Mouse (Mus musculus): Measurements from ENCODE around the gene Atg101. TPM values are rescaled to one million over a fixed set of nuclear protein-coding genes. Genes with fewer than 3 reads are reported as not detected.

Atg101 gene
- polyA plus RNA-seq, 1 experiment = 37.6 TPM

DNA sequence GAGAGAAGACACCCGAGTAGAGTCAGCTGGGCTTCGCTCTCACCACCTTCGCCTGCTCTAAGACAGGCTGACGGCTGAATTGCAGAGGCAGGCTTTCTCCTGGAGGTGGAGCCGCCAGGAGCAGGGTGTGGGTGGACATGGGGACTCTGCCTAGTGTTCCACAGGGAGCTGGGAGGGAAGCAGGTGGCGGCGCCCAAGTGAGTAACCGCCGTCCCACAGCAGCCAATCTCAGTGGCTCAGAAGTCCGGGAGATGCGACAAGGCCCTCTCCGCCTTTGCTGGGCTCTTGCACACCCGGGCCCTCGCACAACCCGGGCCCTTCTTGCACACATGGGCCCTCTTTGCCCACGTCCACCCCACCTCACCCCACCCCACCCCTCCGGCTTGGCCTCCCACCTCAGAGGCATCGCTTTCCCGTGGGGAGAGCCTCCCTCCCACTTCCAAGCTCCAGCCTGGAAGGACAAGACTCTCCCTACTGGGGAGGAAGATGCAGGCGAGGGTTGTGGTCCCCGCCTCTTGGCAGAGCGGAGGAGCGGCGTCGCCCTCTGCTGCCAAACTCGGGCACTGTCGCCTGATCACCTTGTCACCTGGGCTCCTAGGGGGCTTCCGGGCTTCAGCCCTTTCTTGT, 45.1 kb upstream of the Atg101 start:
- Histone ChIP-seq H3K4me1 (ENCODE audit: control insufficient read depth, insufficient read depth, low read length) (peaks cover 14% of the 10 kb centered on the region), H3K4me3 (ENCODE audit: low read depth, low read length) (peak overlapping the region; percentile 49), H3K9me3 (replicated peaks; ENCODE audit: control insufficient read depth, insufficient read depth, low read length, poor library complexity, severe bottlenecking) (no peaks in the 10 kb centered on the region), H3K9ac (ENCODE audit: low read depth, poor library complexity, severe bottlenecking) (peak overlapping the region; percentile 29; the same call in 1 of the 2 replicates), H3K27me3 (ENCODE audit: control insufficient read depth, insufficient read depth, low read length, poor library complexity, severe bottlenecking) (no peaks in the 10 kb centered on the region), H3K36me3 (ENCODE audit: control insufficient read depth, insufficient read depth, low read length, poor library complexity, severe bottlenecking) (no peaks in the 10 kb centered on the region), H3K27ac (ENCODE audit: insufficient read depth, low read length) (no peak overlapping the region)
- TF ChIP-seq EP300 (IDR thresholded peaks at IDR 0.05; ENCODE audit: insufficient read depth, low read depth, low read length) = 0 out of 2 replicates have a peak, but pooled peaks have one; percentile 21
- peak; percentile 79 for TF ChIP-seq CTCF (IDR thresholded peaks at IDR 0.05; ENCODE audit: low read depth, low read length)
- TF ChIP-seq POLR2A (IDR thresholded peaks at IDR 0.05; ENCODE audit: insufficient read depth, low read length) = no peak

- Histone ChIP-seq H3K4me1 (ENCODE audit: control insufficient read depth, insufficient read depth, low read length) (peaks cover 12% of the 10 kb centered on the region), H3K27ac (ENCODE audit: insufficient read depth, low read length) (no peak overlapping the region), H3K9me3 (replicated peaks; ENCODE audit: control insufficient read depth, insufficient read depth, low read length, poor library complexity, severe bottlenecking) (no peaks in the 10 kb centered on the region), H3K36me3 (ENCODE audit: control insufficient read depth, insufficient read depth, low read length, poor library complexity, severe bottlenecking) (no peaks in the 10 kb centered on the region), H3K4me3 (ENCODE audit: low read depth, low read length) (no peak overlapping the region), H3K9ac (ENCODE audit: low read depth, poor library complexity, severe bottlenecking) (no peak overlapping the region), H3K27me3 (ENCODE audit: control insufficient read depth, insufficient read depth, low read length, poor library complexity, severe bottlenecking) (no peaks in the 10 kb centered on the region)
- no peak for TF ChIP-seq POLR2A (IDR thresholded peaks at IDR 0.05; ENCODE audit: insufficient read depth, low read length)
- no peak for TF ChIP-seq CTCF (IDR thresholded peaks at IDR 0.05; ENCODE audit: low read depth, low read length)
- TF ChIP-seq EP300 (IDR thresholded peaks at IDR 0.05; ENCODE audit: insufficient read depth, low read depth, low read length) = no peak
Measured at GRCm38 (mm10) chr15:101239821-101240220, 44.3 kb upstream of the Atg101 start.

- Histone ChIP-seq H3K9me3 (replicated peaks; ENCODE audit: control insufficient read depth, insufficient read depth, low read length, poor library complexity, severe bottlenecking) (no peaks in the 10 kb centered on the region), H3K36me3 (ENCODE audit: control insufficient read depth, insufficient read depth, low read length, poor library complexity, severe bottlenecking) (no peaks in the 10 kb centered on the region), H3K9ac (ENCODE audit: low read depth, poor library complexity, severe bottlenecking) (no peak overlapping the region), H3K27ac (ENCODE audit: insufficient read depth, low read length) (no peak overlapping the region), H3K4me1 (ENCODE audit: control insufficient read depth, insufficient read depth, low read length) (peaks cover 6% of the 10 kb centered on the region), H3K27me3 (ENCODE audit: control insufficient read depth, insufficient read depth, low read length, poor library complexity, severe bottlenecking) (no peaks in the 10 kb centered on the region), H3K4me3 (ENCODE audit: low read depth, low read length) (no peak overlapping the region)
- no peak for TF ChIP-seq EP300 (IDR thresholded peaks at IDR 0.05; ENCODE audit: insufficient read depth, low read depth, low read length)
- TF ChIP-seq CTCF (IDR thresholded peaks at IDR 0.05; ENCODE audit: low read depth, low read length) = peak; percentile 76
Measured at GRCm38 (mm10) chr15:101240799-101241204, 43.3 kb upstream of the Atg101 start.

GRCm38 (mm10) chr15:101241236-101241635, 42.8 kb upstream of the Atg101 start:
- H3K27me3 ChIP-seq (ENCODE audit: control insufficient read depth, insufficient read depth, low read length, poor library complexity, severe bottlenecking) = no peaks in the 10 kb centered on the region
- no peak overlapping the region for H3K9ac ChIP-seq (ENCODE audit: low read depth, poor library complexity, severe bottlenecking)
- no peaks in the 10 kb centered on the region for H3K36me3 ChIP-seq (ENCODE audit: control insufficient read depth, insufficient read depth, low read length, poor library complexity, severe bottlenecking)
- H3K4me3 ChIP-seq (ENCODE audit: low read depth, low read length) = no peak overlapping the region
- TF ChIP-seq CTCF (IDR thresholded peaks at IDR 0.05; ENCODE audit: low read depth, low read length) (no peak), EP300 (IDR thresholded peaks at IDR 0.05; ENCODE audit: insufficient read depth, low read depth, low read length) (no peak), POLR2A (IDR thresholded peaks at IDR 0.05; ENCODE audit: insufficient read depth, low read length) (no peak)
- peaks cover 3% of the 10 kb centered on the region for H3K4me1 ChIP-seq (ENCODE audit: control insufficient read depth, insufficient read depth, low read length)
- H3K27ac ChIP-seq (ENCODE audit: insufficient read depth, low read length) = no peak overlapping the region
- H3K9me3 ChIP-seq (replicated peaks; ENCODE audit: control insufficient read depth, insufficient read depth, low read length, poor library complexity, severe bottlenecking) = no peaks in the 10 kb centered on the region

- no peak overlapping the region for H3K9ac ChIP-seq (ENCODE audit: low read depth, poor library complexity, severe bottlenecking)
- no peaks in the 10 kb centered on the region for H3K27me3 ChIP-seq (ENCODE audit: control insufficient read depth, insufficient read depth, low read length, poor library complexity, severe bottlenecking)
- no peaks in the 10 kb centered on the region for H3K36me3 ChIP-seq (ENCODE audit: control insufficient read depth, insufficient read depth, low read length, poor library complexity, severe bottlenecking)
- H3K4me3 ChIP-seq (ENCODE audit: low read depth, low read length) = no peak overlapping the region
- H3K9me3 ChIP-seq (replicated peaks; ENCODE audit: control insufficient read depth, insufficient read depth, low read length, poor library complexity, severe bottlenecking) = no peaks in the 10 kb centered on the region
- TF ChIP-seq POLR2A (IDR thresholded peaks at IDR 0.05; ENCODE audit: insufficient read depth, low read length) (no peak), EP300 (IDR thresholded peaks at IDR 0.05; ENCODE audit: insufficient read depth, low read depth, low read length) (no peak), CTCF (IDR thresholded peaks at IDR 0.05; ENCODE audit: low read depth, low read length) (no peak)
- peaks cover 3% of the 10 kb centered on the region for H3K4me1 ChIP-seq (ENCODE audit: control insufficient read depth, insufficient read depth, low read length)
- H3K27ac ChIP-seq (ENCODE audit: insufficient read depth, low read length) = no peak overlapping the region
Measured at GRCm38 (mm10) chr15:101241853-101242252, 42.2 kb upstream of the Atg101 start.

DNA sequence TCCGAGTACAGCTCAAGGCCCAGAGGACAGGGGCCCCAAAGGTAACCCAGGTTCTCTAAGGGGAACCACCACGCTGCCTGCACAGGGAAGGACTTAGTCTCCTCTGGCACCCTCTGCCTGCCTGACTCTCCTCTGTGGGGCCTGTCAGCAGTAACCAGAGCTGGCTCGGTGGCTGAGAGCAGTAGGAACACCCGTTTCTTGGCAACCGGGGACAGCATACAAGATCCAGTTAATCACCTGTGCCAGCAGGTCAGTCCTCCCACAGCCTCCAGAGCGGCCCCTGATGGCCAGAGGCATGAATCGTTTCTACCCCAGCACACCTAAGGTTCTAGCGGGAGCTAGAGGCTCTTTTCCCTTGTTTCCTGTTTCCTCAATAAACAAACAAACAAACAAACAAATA, 41.4 kb upstream of the Atg101 start:
- TF ChIP-seq CTCF (IDR thresholded peaks at IDR 0.05; ENCODE audit: low read depth, low read length) (peak; percentile 75), POLR2A (IDR thresholded peaks at IDR 0.05; ENCODE audit: insufficient read depth, low read length) (no peak)
- Histone ChIP-seq H3K4me1 (ENCODE audit: control insufficient read depth, insufficient read depth, low read length) (peaks cover 5% of the 10 kb centered on the region), H3K9me3 (replicated peaks; ENCODE audit: control insufficient read depth, insufficient read depth, low read length, poor library complexity, severe bottlenecking) (no peaks in the 10 kb centered on the region), H3K36me3 (ENCODE audit: control insufficient read depth, insufficient read depth, low read length, poor library complexity, severe bottlenecking) (no peaks in the 10 kb centered on the region), H3K4me3 (ENCODE audit: low read depth, low read length) (no peak overlapping the region), H3K27me3 (ENCODE audit: control insufficient read depth, insufficient read depth, low read length, poor library complexity, severe bottlenecking) (no peaks in the 10 kb centered on the region), H3K9ac (ENCODE audit: low read depth, poor library complexity, severe bottlenecking) (no peak overlapping the region), H3K27ac (ENCODE audit: insufficient read depth, low read length) (no peak overlapping the region)

Measured in ES-Bruce4 (cell line).